Mouse (Mus musculus) embryonic fibroblast, embryonic 13.5 days (primary cell): ENCODE data around the gene Amotl1.

Experiments used
- CTCF ChIP-seq: IDR thresholded peaks from 2 replicates; pipeline ENCODE4 v1.5.1; 2011; ENCODE audit warnings: mild to moderate bottlenecking, control low read depth, low read length, moderate library complexity, borderline replicate concordance; ENCODE audit not compliant: insufficient read depth
- POLR2A ChIP-seq: IDR thresholded peaks from 2 replicates; pipeline ENCODE4 v1.6.1; 2011; ENCODE audit warnings: low read depth, mild to moderate bottlenecking, control low read depth, low read length, moderate library complexity

DNA sequence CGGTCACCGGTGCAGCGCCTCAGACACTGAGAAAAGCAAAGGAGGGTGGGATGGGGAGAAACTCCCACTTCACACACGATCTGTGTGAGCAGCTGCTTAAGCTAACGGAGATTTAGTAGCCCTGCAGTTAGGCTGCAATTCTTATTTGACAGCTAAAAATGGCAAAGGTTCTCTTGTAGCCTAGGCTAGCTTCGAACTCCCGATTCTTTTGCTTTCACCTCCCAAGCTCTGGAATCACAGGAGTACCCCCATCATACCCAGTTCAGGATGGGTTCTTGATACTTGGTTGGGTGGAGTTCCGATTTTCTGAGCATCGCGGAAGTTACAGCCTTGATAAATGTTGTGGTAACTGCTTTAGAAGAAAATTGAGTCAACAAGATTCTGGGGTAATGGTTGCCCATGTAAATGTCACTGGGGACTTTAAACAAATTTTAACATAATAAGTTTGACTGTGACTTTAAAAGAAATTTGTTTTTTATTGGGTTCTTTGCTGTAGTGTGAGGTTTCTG, 143.9 kb downstream of the Amotl1 start:
- TF ChIP-seq POLR2A (no peak), CTCF (no peak)
